Mouse (Mus musculus): Measurements from ENCODE around the gene Nkiras1. TPM values are rescaled to one million over a fixed set of nuclear protein-coding genes. Genes with fewer than 3 reads are reported as not detected.

Nkiras1 gene
- polyA plus RNA-seq, 1 experiment, result 28.8 TPM

DNA sequence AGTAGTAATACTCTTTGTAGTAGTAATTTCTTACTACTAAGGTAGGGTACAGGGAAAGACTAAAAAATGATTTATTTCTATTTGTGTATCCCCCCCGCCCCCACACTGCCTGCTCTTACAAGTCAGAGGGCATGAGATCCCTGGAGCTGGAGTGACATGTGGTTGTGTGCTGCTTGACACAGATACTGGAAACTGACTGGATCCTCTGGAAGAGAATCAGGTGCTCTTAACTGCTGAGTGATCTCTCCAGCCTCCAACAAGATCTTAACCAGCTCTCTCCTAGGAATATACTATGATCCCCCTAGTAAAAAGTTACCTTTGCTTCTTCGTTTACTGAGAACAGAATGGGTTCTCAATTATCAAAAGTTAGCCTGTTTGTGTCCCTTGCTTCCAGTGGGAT, 15.5 kb downstream of the Nkiras1 start:
- no peak for TF ChIP-seq CTCF (IDR thresholded peaks at IDR 0.05; ENCODE audit: borderline replicate concordance, extremely low read depth, insufficient read depth, insufficient read length)
- no peak for TF ChIP-seq POLR2A (IDR thresholded peaks at IDR 0.05; ENCODE audit: borderline replicate concordance, extremely low read depth, insufficient read depth, insufficient read length, poor library complexity, severe bottlenecking)
- DNase-seq (ENCODE audit: low read depth), result no peak

DNA sequence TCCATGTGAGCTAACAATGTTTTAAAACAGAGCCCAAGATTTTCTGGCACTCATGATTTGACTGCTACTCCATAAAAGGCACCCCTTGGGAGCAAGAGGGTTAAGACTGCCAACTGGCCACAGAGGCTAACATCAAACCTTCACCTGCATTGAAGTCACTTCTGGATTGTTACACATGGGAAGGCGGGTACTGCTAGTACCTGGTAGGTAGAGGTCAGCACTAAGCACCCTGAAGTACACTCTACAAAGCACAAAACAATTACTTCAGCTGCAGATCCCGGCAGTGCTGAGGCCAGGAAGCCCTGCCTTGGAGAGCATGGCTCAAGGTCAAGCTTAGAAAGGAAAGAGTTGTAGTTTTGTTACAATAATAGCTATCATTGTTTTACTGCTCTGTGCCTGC, 16.5 kb downstream of the Nkiras1 start:
- TF ChIP-seq POLR2A (IDR thresholded peaks at IDR 0.05; ENCODE audit: borderline replicate concordance, extremely low read depth, insufficient read depth, insufficient read length, poor library complexity, severe bottlenecking), result no peak
- no peak for TF ChIP-seq CTCF (IDR thresholded peaks at IDR 0.05; ENCODE audit: borderline replicate concordance, extremely low read depth, insufficient read depth, insufficient read length)
- no peak for DNase-seq (ENCODE audit: low read depth)

DNA sequence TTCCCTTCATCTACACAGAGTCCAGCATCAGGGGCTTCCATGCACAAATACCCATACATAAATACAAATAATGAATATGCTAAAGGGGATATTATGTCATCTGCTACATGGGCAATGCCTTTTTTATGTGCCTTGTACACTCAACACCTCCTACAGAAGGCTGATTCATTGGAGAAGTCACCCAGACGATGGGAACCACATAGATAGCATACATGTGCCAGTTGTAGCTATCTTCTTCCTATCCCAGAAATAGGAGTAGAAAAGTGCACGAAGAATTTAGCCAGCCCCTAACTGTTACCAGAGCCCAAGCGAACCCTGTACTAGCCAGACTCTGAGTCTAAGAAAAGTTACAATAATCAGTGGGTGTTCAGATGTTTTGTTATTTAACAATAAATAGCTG, 21.2 kb downstream of the Nkiras1 start:
- DNase-seq (ENCODE audit: low read depth), result no peak
- TF ChIP-seq POLR2A (IDR thresholded peaks at IDR 0.05; ENCODE audit: borderline replicate concordance, extremely low read depth, insufficient read depth, insufficient read length, poor library complexity, severe bottlenecking) (no peak), CTCF (IDR thresholded peaks at IDR 0.05; ENCODE audit: borderline replicate concordance, extremely low read depth, insufficient read depth, insufficient read length) (no peak)

- no peak for DNase-seq (ENCODE audit: low read depth)
- TF ChIP-seq POLR2A (IDR thresholded peaks at IDR 0.05; ENCODE audit: borderline replicate concordance, extremely low read depth, insufficient read depth, insufficient read length, poor library complexity, severe bottlenecking), result no peak
- no peak for TF ChIP-seq CTCF (IDR thresholded peaks at IDR 0.05; ENCODE audit: borderline replicate concordance, extremely low read depth, insufficient read depth, insufficient read length)
Measured at GRCm38 (mm10) chr14:18292578-18292977, 21.6 kb downstream of the Nkiras1 start.

DNA sequence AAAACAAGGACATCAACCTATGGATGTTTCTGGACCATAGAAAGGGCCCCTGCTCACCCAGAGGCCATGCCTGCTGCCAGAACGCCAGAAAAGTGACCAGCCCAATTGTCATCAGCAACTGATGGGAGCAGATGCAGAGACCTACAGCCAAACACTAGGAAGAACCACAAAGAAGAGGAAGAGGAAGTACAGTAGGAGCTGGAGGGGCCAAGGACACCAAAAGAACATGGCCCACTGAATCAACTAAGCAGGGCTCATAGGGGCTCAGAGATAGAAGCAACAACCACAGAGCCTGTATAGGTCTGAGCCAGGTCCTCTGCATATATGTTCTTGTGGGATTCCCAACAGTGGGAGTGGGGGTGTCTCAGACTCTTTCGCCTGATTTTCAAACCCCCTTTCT, 26.5 kb downstream of the Nkiras1 start:
- TF ChIP-seq CTCF (IDR thresholded peaks at IDR 0.05; ENCODE audit: borderline replicate concordance, extremely low read depth, insufficient read depth, insufficient read length) (no peak), POLR2A (IDR thresholded peaks at IDR 0.05; ENCODE audit: borderline replicate concordance, extremely low read depth, insufficient read depth, insufficient read length, poor library complexity, severe bottlenecking) (no peak)
- DNase-seq (ENCODE audit: low read depth), result no peak

DNA sequence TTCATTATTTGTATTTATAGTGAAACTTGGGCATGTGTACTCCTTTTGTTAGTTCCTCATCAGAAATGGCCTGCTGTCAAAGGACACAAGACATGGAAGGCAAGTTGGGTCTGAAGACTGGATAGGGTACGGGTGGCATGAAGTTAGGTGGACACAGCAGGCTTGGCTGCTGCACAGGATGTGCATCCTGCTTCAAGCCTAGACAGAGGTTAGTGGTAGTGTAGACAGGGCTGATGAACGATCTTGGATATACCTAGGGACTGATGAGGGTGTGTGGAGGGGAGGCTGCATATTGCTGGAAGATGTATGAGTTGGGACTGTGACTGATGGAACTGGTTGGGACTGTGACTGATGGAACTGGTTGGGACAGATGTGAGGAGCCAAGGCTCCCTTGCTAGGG, 27.9 kb downstream of the Nkiras1 start:
- TF ChIP-seq CTCF (IDR thresholded peaks at IDR 0.05; ENCODE audit: borderline replicate concordance, extremely low read depth, insufficient read depth, insufficient read length) (no peak), POLR2A (IDR thresholded peaks at IDR 0.05; ENCODE audit: borderline replicate concordance, extremely low read depth, insufficient read depth, insufficient read length, poor library complexity, severe bottlenecking) (no peak)
- DNase-seq (ENCODE audit: low read depth), result no peak

DNA sequence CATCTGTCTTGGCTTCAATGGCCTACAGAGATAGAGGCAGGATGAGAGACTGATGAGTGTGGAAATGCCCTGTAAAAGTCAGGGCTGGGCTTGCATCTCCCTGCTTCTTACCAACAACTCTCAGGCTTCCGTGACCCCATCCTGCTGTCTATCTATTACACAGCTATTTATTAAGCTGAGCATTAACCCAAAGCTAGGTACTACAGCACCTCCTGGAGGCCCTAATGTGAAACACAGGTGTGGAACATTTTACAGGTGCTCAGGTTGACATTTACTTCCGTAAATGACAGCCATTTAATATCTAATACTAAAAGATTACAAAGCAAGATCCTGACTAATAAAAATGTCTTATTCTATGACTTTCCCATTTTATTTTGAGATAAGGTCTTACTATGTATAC, 29.7 kb downstream of the Nkiras1 start:
- DNase-seq (ENCODE audit: low read depth), result no peak
- no peak for TF ChIP-seq CTCF (IDR thresholded peaks at IDR 0.05; ENCODE audit: borderline replicate concordance, extremely low read depth, insufficient read depth, insufficient read length)
- TF ChIP-seq POLR2A (IDR thresholded peaks at IDR 0.05; ENCODE audit: borderline replicate concordance, extremely low read depth, insufficient read depth, insufficient read length, poor library complexity, severe bottlenecking), result no peak

- DNase-seq (ENCODE audit: low read depth), result no peak
- TF ChIP-seq CTCF (IDR thresholded peaks at IDR 0.05; ENCODE audit: borderline replicate concordance, extremely low read depth, insufficient read depth, insufficient read length), result no peak
- no peak for TF ChIP-seq POLR2A (IDR thresholded peaks at IDR 0.05; ENCODE audit: borderline replicate concordance, extremely low read depth, insufficient read depth, insufficient read length, poor library complexity, severe bottlenecking)
Measured at GRCm38 (mm10) chr14:18301591-18301990, 30.7 kb downstream of the Nkiras1 start.

- no peak for DNase-seq (ENCODE audit: low read depth)
- TF ChIP-seq CTCF (IDR thresholded peaks at IDR 0.05; ENCODE audit: borderline replicate concordance, extremely low read depth, insufficient read depth, insufficient read length) (no peak), POLR2A (IDR thresholded peaks at IDR 0.05; ENCODE audit: borderline replicate concordance, extremely low read depth, insufficient read depth, insufficient read length, poor library complexity, severe bottlenecking) (no peak)
Measured at GRCm38 (mm10) chr14:18302750-18303149, 31.8 kb downstream of the Nkiras1 start.

- TF ChIP-seq CTCF (IDR thresholded peaks at IDR 0.05; ENCODE audit: borderline replicate concordance, extremely low read depth, insufficient read depth, insufficient read length), result no peak
- TF ChIP-seq POLR2A (IDR thresholded peaks at IDR 0.05; ENCODE audit: borderline replicate concordance, extremely low read depth, insufficient read depth, insufficient read length, poor library complexity, severe bottlenecking), result no peak
- DNase-seq (ENCODE audit: low read depth), result peak; percentile 33
Measured at GRCm38 (mm10) chr14:18303262-18303661, 32.3 kb downstream of the Nkiras1 start.

- no peak for DNase-seq (ENCODE audit: low read depth)
- TF ChIP-seq POLR2A (IDR thresholded peaks at IDR 0.05; ENCODE audit: borderline replicate concordance, extremely low read depth, insufficient read depth, insufficient read length, poor library complexity, severe bottlenecking), result no peak
- TF ChIP-seq CTCF (IDR thresholded peaks at IDR 0.05; ENCODE audit: borderline replicate concordance, extremely low read depth, insufficient read depth, insufficient read length), result no peak
Measured at GRCm38 (mm10) chr14:18304165-18304564, 33.2 kb downstream of the Nkiras1 start.

- TF ChIP-seq POLR2A (IDR thresholded peaks at IDR 0.05; ENCODE audit: borderline replicate concordance, extremely low read depth, insufficient read depth, insufficient read length, poor library complexity, severe bottlenecking), result no peak
- no peak for TF ChIP-seq CTCF (IDR thresholded peaks at IDR 0.05; ENCODE audit: borderline replicate concordance, extremely low read depth, insufficient read depth, insufficient read length)
- DNase-seq (ENCODE audit: low read depth), result no peak
Measured at GRCm38 (mm10) chr14:18317457-18318411, 46.8 kb downstream of the Nkiras1 start.

All from brain, embryonic 14.5 days (tissue).